Mouse (Mus musculus) mature B cell (primary cell): ENCODE data around the gene Wdr27.

Experiments used
- in situ Hi-C: fragments of 300-500 bp; cut with MboI; formaldehyde crosslinking; loops from 2 replicates; pipeline ENCODE4 v1.14.3; 2019

Wdr27 gene

GRCm38 (mm10) chr17:14826715-14827295 lies 116.2 kb downstream of the Wdr27 start:
- in situ Hi-C loops = no loop called here

- in situ Hi-C loops = no loop called here
These were observed 118.0 kb downstream of the Wdr27 start for GRCm38 (mm10) chr17:14824938-14825337.

GRCm38 (mm10) chr17:14817975-14818374 lies 125.0 kb downstream of the Wdr27 start:
- in situ Hi-C loops = no loop called here

GRCm38 (mm10) chr17:14816107-14816506 lies 126.9 kb downstream of the Wdr27 start:
- in situ Hi-C loops = no loop called here

GRCm38 (mm10) chr17:14815304-14815703 lies 127.7 kb downstream of the Wdr27 start:
- in situ Hi-C loops = no loop called here

- in situ Hi-C loops = no loop called here
These were observed 130.3 kb downstream of the Wdr27 start for GRCm38 (mm10) chr17:14812631-14813030.

- in situ Hi-C loops = no loop called here
These were observed 130.9 kb downstream of the Wdr27 start for GRCm38 (mm10) chr17:14812033-14812432.

- in situ Hi-C loops = no loop called here
These were observed 136.2 kb downstream of the Wdr27 start for GRCm38 (mm10) chr17:14806808-14807207.

GRCm38 (mm10) chr17:14799243-14799642 lies 143.7 kb downstream of the Wdr27 start:
- in situ Hi-C loops = no loop called here

- in situ Hi-C loops = no loop called here
These were observed 147.9 kb downstream of the Wdr27 start for GRCm38 (mm10) chr17:14795074-14795473.

- in situ Hi-C loops = no loop called here
These were observed 163.6 kb downstream of the Wdr27 start for GRCm38 (mm10) chr17:14779356-14779755.

- in situ Hi-C loops = no loop called here
These were observed 171.6 kb downstream of the Wdr27 start for GRCm38 (mm10) chr17:14771339-14771738.

GRCm38 (mm10) chr17:14770377-14770776 lies 172.6 kb downstream of the Wdr27 start:
- in situ Hi-C loops = no loop called here
